Mouse (Mus musculus): Measurements from ENCODE around the gene Mrps12. TPM values are rescaled to one million over a fixed set of nuclear protein-coding genes. Genes with fewer than 3 reads are reported as not detected.

Mrps12 gene
- total RNA-seq, 2 experiments from 2014 or later: 53.9 to 54.1 TPM

GRCm38 (mm10) chr7:28766173-28766879 lies 24.7 kb upstream of the Mrps12 start, which contains the start of gene Sirt2:
TSS of gene Sirt2 (plus strand) at chr7:28766735.
- intact Hi-C loops (cut with DNase I): loop anchor here (10.0 kb wide), 2 partner anchors 408 to 468 kb away; partner anchors contain the start of genes Ggn, Kcnk6, Spred3 and Yif1b
- peak; percentile 93 to 94 for DNase-seq

GRCm38 (mm10) chr7:28765211-28765610 lies 23.6 kb upstream of the Mrps12 start:
- DNase-seq: no peak
- intact Hi-C loops (cut with DNase I): loop anchor here (10.0 kb wide), 2 partner anchors 410 to 470 kb away; partner anchors contain the start of genes Ggn, Kcnk6, Spred3 and Yif1b

- intact Hi-C loops (cut with DNase I): loop anchor here (2.0 to 10.0 kb wide), 3 partner anchors 17 to 473 kb away; partner anchors contain the start of genes Ggn, Kcnk6, Spred3 and Yif1b
These were observed 20.3 kb upstream of the Mrps12 start for GRCm38 (mm10) chr7:28761907-28762306.

GRCm38 (mm10) chr7:28758623-28759022 lies 17.0 kb upstream of the Mrps12 start:
- intact Hi-C loops (cut with DNase I): no loop called here
- no peak for DNase-seq

More at GRCm38 (mm10) chr7:28761907-28762306, 20.3 kb upstream of the Mrps12 start:
- no peak for DNase-seq

- intact Hi-C loops (cut with DNase I): no loop called here
- DNase-seq: no peak
These were observed 14.5 kb upstream of the Mrps12 start, which contains the start of gene Ccer2 for GRCm38 (mm10) chr7:28756079-28756478. TSS of gene Ccer2 (plus strand) at chr7:28756174.

GRCm38 (mm10) chr7:28749935-28750334 lies 8.3 kb upstream of the Mrps12 start:
- DNase-seq: no peak
- intact Hi-C loops (cut with DNase I): loop anchor here (10.0 kb wide), 1 partner anchor 555 kb away; the partner anchor contains the start of gene Dpf1

GRCm38 (mm10) chr7:28741368-28741708 lies 282 bp downstream of the Mrps12 start:
- DNase-seq: no peak
- intact Hi-C loops (cut with DNase I): loop anchor here (10.0 kb wide), 1 partner anchor 563 kb away; the partner anchor contains the start of gene Dpf1

- no peak for DNase-seq
- intact Hi-C loops (cut with DNase I): loop anchor here (10.0 kb wide), 1 partner anchor 564 kb away; the partner anchor contains the start of gene Dpf1
These were observed 671 bp downstream of the Mrps12 start for GRCm38 (mm10) chr7:28740949-28741348.

- intact Hi-C loops (cut with DNase I): loop anchor here (10.0 kb wide), 1 partner anchor 565 kb away; the partner anchor contains the start of gene Dpf1
- DNase-seq: no peak
These were observed 1.8 kb downstream of the Mrps12 start for GRCm38 (mm10) chr7:28739829-28740228.

GRCm38 (mm10) chr7:28735701-28736100 lies 5.9 kb downstream of the Mrps12 start:
- intact Hi-C loops (cut with DNase I): no loop called here
- no peak for DNase-seq

GRCm38 (mm10) chr7:28733211-28733610 lies 8.4 kb downstream of the Mrps12 start:
- no peak for DNase-seq
- intact Hi-C loops (cut with DNase I): no loop called here

GRCm38 (mm10) chr7:28732341-28733142 lies 9.1 kb downstream of the Mrps12 start:
- peak; percentile 63 to 70 for DNase-seq
- intact Hi-C loops (cut with DNase I): no loop called here

GRCm38 (mm10) chr7:28727649-28728340 lies 13.8 kb downstream of the Mrps12 start:
- intact Hi-C loops (cut with DNase I): loop anchor here (5.0 to 10.0 kb wide), 4 partner anchors 50 to 280 kb away; no protein-coding TSS in a partner anchor
- no peak for DNase-seq

- DNase-seq: peak; percentile 57 to 65
- intact Hi-C loops (cut with DNase I): loop anchor here (5.0 to 10.0 kb wide), 4 partner anchors 49 to 279 kb away; no protein-coding TSS in a partner anchor
These were observed 15.0 kb downstream of the Mrps12 start for GRCm38 (mm10) chr7:28726600-28726999.

GRCm38 (mm10) chr7:28724613-28725012 lies 17.0 kb downstream of the Mrps12 start:
- no peak for DNase-seq

GRCm38 (mm10) chr7:28722079-28722478 lies 19.5 kb downstream of the Mrps12 start:
- DNase-seq: no peak
- intact Hi-C loops (cut with DNase I): loop anchor here (10.0 kb wide), 1 partner anchor 117 kb away; no protein-coding TSS in a partner anchor

More at GRCm38 (mm10) chr7:28724613-28725012, 17.0 kb downstream of the Mrps12 start:
- intact Hi-C loops (cut with DNase I): loop anchor here (5.0 to 10.0 kb wide), 4 partner anchors 47 to 277 kb away; no protein-coding TSS in a partner anchor

- DNase-seq: no peak
- intact Hi-C loops (cut with DNase I): loop anchor here (10.0 kb wide), 1 partner anchor 116 kb away; no protein-coding TSS in a partner anchor
These were observed 20.7 kb downstream of the Mrps12 start for GRCm38 (mm10) chr7:28720753-28721537.

GRCm38 (mm10) chr7:28719650-28720049 lies 22.0 kb downstream of the Mrps12 start:
- intact Hi-C loops (cut with DNase I): loop anchor here (10.0 kb wide), 1 partner anchor 115 kb away; no protein-coding TSS in a partner anchor
- no peak for DNase-seq

- intact Hi-C loops (cut with DNase I): no loop called here
- no peak for DNase-seq
These were observed 22.5 kb downstream of the Mrps12 start for GRCm38 (mm10) chr7:28719159-28719558.
